Mouse (Mus musculus): ENCODE data around the gene Vav2.

The Vav2 gene

GRCm38 (mm10) chr2:27251434-27251833, 175.4 kb downstream of the Vav2 start:
- DNase-seq (ENCODE audit: low spot score) = no peak

GRCm38 (mm10) chr2:27248211-27248610, 178.6 kb downstream of the Vav2 start, which contains the start of gene Sardh:
Gene Sardh (minus strand): TSS chr2:27248337.
- DNase-seq (ENCODE audit: low spot score) = no peak

- DNase-seq (ENCODE audit: low spot score) = no peak
Measured at GRCm38 (mm10) chr2:27247487-27247863, 179.4 kb downstream of the Vav2 start.

GRCm38 (mm10) chr2:27246712-27247486, 179.9 kb downstream of the Vav2 start:
- no peak for DNase-seq (ENCODE audit: low spot score)

- DNase-seq (ENCODE audit: low spot score) = no peak
Measured at GRCm38 (mm10) chr2:27245947-27246346, 180.9 kb downstream of the Vav2 start.

GRCm38 (mm10) chr2:27237342-27237741, 189.5 kb downstream of the Vav2 start:
- DNase-seq (ENCODE audit: low spot score) = peak; percentile 26

- DNase-seq (ENCODE audit: low spot score) = no peak
Measured at GRCm38 (mm10) chr2:27235729-27236128, 191.1 kb downstream of the Vav2 start.

- DNase-seq (ENCODE audit: low spot score) = peak; percentile 12
Measured at GRCm38 (mm10) chr2:27232376-27232775, 194.5 kb downstream of the Vav2 start.

- no peak for DNase-seq (ENCODE audit: low spot score)
Measured at GRCm38 (mm10) chr2:27229481-27230105, 197.2 kb downstream of the Vav2 start.

GRCm38 (mm10) chr2:27228809-27229480, 197.9 kb downstream of the Vav2 start:
- DNase-seq (ENCODE audit: low spot score) = no peak

- no peak for DNase-seq (ENCODE audit: low spot score)
Measured at GRCm38 (mm10) chr2:27226572-27226971, 200.3 kb downstream of the Vav2 start.

- DNase-seq (ENCODE audit: low spot score) = no peak
Measured at GRCm38 (mm10) chr2:27223012-27223421, 203.8 kb downstream of the Vav2 start.

GRCm38 (mm10) chr2:27218569-27218968, 208.3 kb downstream of the Vav2 start:
- DNase-seq (ENCODE audit: low spot score) = no peak

- DNase-seq (ENCODE audit: low spot score) = no peak
Measured at GRCm38 (mm10) chr2:27218121-27218544, 208.7 kb downstream of the Vav2 start.

- no peak for DNase-seq (ENCODE audit: low spot score)
Measured at GRCm38 (mm10) chr2:27215537-27215936, 211.3 kb downstream of the Vav2 start.

Data from c-Kit-positive CD71-positive TER-119-positive erythroid progenitor cells, embryonic 14.5 days (primary cell).